9 mouse cellular contexts compared by ENCODE assay signal in the genomic region with DNA sequence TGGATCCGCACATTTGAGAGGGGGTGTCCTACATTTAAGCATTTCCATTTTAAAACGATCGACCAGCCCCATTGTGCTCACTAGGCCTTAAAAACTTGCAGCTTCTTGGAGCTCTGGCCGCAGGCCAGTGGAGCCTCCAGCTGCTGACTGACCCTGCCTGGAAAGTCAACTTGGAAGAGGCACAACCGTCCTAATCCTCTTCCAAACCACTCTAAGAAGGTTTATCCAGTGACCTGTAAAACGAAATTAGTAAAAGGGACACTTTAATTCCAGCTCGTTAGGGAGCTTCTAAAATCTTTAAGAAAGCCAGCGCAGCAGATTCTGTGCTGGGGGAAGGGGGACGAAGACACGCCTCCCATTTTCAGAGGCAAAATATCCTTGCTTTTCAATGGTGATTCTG.
DNase-seq lines count a peak whose midpoint lies in the region; ATAC-seq lines count a peak whose summit lies in the region.
"Had no signal": no experiment of that assay in that cellular context is flagged by ENCODE, and none has a peak within 500 bp of the region (broad histone marks: within the 10 kb centered on the region; RNA-seq: fewer than 3 reads in every experiment).

No protein-coding gene starts in this region.

- H3K4me3 ChIP-seq in embryonic facial prominence, embryonic 10.5 days = no peak overlapping the region
- H3K4me3 ChIP-seq in intestine, embryonic 15.5 days (replicated peaks) = no peak overlapping the region
- H3K4me3 ChIP-seq in midbrain, embryonic 14.5 days (replicated peaks; ENCODE audit: low read depth, low read length) = no peak overlapping the region
- H3K4me3 ChIP-seq: neural tube, embryonic 12.5 days had no signal

- H3K4me2 ChIP-seq in intestine, embryonic 15.5 days (replicated peaks) = peak overlapping the region; percentile 27
- H3K4me2 ChIP-seq in midbrain, embryonic 14.5 days (ENCODE audit: low read length) = no peak overlapping the region
- H3K4me2 ChIP-seq: neural tube, embryonic 12.5 days had no signal

- H3K9me3 ChIP-seq in embryonic facial prominence, embryonic 10.5 days = no peaks in the 10 kb centered on the region
- H3K9me3 ChIP-seq in intestine, embryonic 15.5 days = no peaks in the 10 kb centered on the region
- H3K9me3 ChIP-seq in midbrain, embryonic 14.5 days (ENCODE audit: control insufficient read depth, low read length) = no peaks in the 10 kb centered on the region
- H3K9me3 ChIP-seq: neural tube, embryonic 12.5 days had no signal

- no peaks in the 10 kb centered on the region for H3K36me3 ChIP-seq in embryonic facial prominence, embryonic 10.5 days (replicated peaks)
- H3K36me3 ChIP-seq in intestine, embryonic 15.5 days = no peaks in the 10 kb centered on the region
- H3K36me3 ChIP-seq in midbrain, embryonic 14.5 days (ENCODE audit: control insufficient read depth, insufficient read depth, low read length) = no peaks in the 10 kb centered on the region
- H3K36me3 ChIP-seq: neural tube, embryonic 12.5 days had no signal

- peak overlapping the region; percentile 79 for H3K27ac ChIP-seq in embryonic facial prominence, embryonic 10.5 days (replicated peaks)
- H3K27ac ChIP-seq in intestine, embryonic 15.5 days = peak overlapping the region; percentile 76
- H3K27ac ChIP-seq in midbrain, embryonic 14.5 days (replicated peaks; ENCODE audit: low read depth, low read length) = no peak overlapping the region
- H3K27ac ChIP-seq: neural tube, embryonic 12.5 days had no signal

- peak; percentile 98 for DNase-seq in heart, adult 11 months
- no peak for DNase-seq in heart, adult 8-10 months (ENCODE audit: low spot score)
- no peak for DNase-seq in embryonic facial prominence, embryonic 10.5 days (ENCODE audit: low spot score)
- DNase-seq in lung, postnatal 4 days = peak; percentile 49 to 84
- DNase-seq in right cerebral cortex, postnatal 14 days = no peak
- no peak for DNase-seq in layer of hippocampus, adult 18-20 months (ENCODE audit: low spot score in 2 of 2)
- DNase-seq in midbrain, embryonic 14.5 days = no peak

- ATAC-seq in intestine, embryonic 15.5 days = peak; percentile 61
- no peak for ATAC-seq in midbrain, embryonic 14.5 days (ENCODE audit: low FRiP score, low TSS enrichment)

- H3K9ac ChIP-seq in intestine, embryonic 15.5 days = no peak overlapping the region
- no peak overlapping the region for H3K9ac ChIP-seq in midbrain, embryonic 14.5 days (replicated peaks; ENCODE audit: low read length)
- H3K9ac ChIP-seq: neural tube, embryonic 12.5 days had no signal

- 60% methylated on average over 10 of the region's 10 CpGs for WGBS in embryonic facial prominence, embryonic 10.5 days
- 62% methylated on average over 10 of the region's 10 CpGs for WGBS in intestine, embryonic 15.5 days
- 43% methylated on average over 10 of the region's 10 CpGs for WGBS in midbrain, embryonic 14.5 days

- H3K27me3 ChIP-seq in embryonic facial prominence, embryonic 10.5 days (replicated peaks; ENCODE audit: low read depth, poor library complexity, severe bottlenecking) = no peaks in the 10 kb centered on the region
- H3K27me3 ChIP-seq in intestine, embryonic 15.5 days (replicated peaks) = no peaks in the 10 kb centered on the region
- H3K27me3 ChIP-seq in midbrain, embryonic 14.5 days (ENCODE audit: control insufficient read depth, insufficient read depth, low read length) = no peaks in the 10 kb centered on the region
- H3K27me3 ChIP-seq: neural tube, embryonic 12.5 days had no signal

- peaks cover 25% of the 10 kb centered on the region for H3K4me1 ChIP-seq in embryonic facial prominence, embryonic 10.5 days
- H3K4me1 ChIP-seq in intestine, embryonic 15.5 days (replicated peaks) = peaks cover 7% of the 10 kb centered on the region; the same call in 1 of the 2 replicates
- no peaks in the 10 kb centered on the region for H3K4me1 ChIP-seq in midbrain, embryonic 14.5 days (ENCODE audit: control insufficient read depth, insufficient read depth, low read length)
- H3K4me1 ChIP-seq: neural tube, embryonic 12.5 days had no signal

Comparison
In these comparisons a context has a peak if more than half of its experiments do, and no peak if none do; other contexts are left out.
1. DNase-seq: peak in heart, adult 11 months (single experiment) and lung, postnatal 4 days (2 of 2); none in heart, adult 8-10 months (single experiment), embryonic facial prominence, embryonic 10.5 days (single experiment), right cerebral cortex, postnatal 14 days (single experiment), layer of hippocampus, adult 18-20 months (0 of 2) and midbrain, embryonic 14.5 days (single experiment).